Mouse (Mus musculus) heart, postnatal 0 days (tissue): Measurements from ENCODE around the gene Tprn. TPM values are rescaled to one million over a fixed set of nuclear protein-coding genes. Genes with fewer than 3 reads are reported as not detected.

Experiments used
- ATAC-seq: fragments of 200-750 bp; cut with Nextera tagmentation; 2 replicates; pipeline ENCODE4 v1.8.0; 2017; ENCODE audit warnings: low read depth, moderate number of reproducible peaks, moderate library complexity; ENCODE audit not compliant: insufficient read depth
- DNase-seq: peaks from one replicate; pipeline ENCODE4 v3.0.0-alpha.2; 2016; ENCODE audit warnings: low spot score
- H3K27ac ChIP-seq: fragments of 300-500 bp; sonication (generic); 2 replicates; pipeline ENCODE4 v1.5.1; 2014; ENCODE audit warnings: low read depth, mild to moderate bottlenecking
- H3K27me3 ChIP-seq: fragments of 300-500 bp; sonication (generic); 2 replicates; pipeline ENCODE4 v1.6.1; 2014; ENCODE audit warnings: low read length, mixed read lengths; ENCODE audit not compliant: control insufficient read depth, insufficient read depth
- H3K36me3 ChIP-seq: fragments of 300-500 bp; sonication (generic); replicated peaks from 2 replicates; pipeline ENCODE4 v1.6.1; 2014; ENCODE audit warnings: low read length, mixed read lengths; ENCODE audit not compliant: control insufficient read depth, insufficient read depth
- H3K4me1 ChIP-seq: fragments of 300-500 bp; sonication (generic); 2 replicates; pipeline ENCODE4 v1.6.1; 2014; ENCODE audit warnings: antibody characterized with exemption; ENCODE audit not compliant: control insufficient read depth, insufficient read depth
- H3K4me2 ChIP-seq: fragments of 300-500 bp; sonication (generic); 2 replicates; pipeline ENCODE4 v1.6.1; 2014; ENCODE audit warnings: low read depth, mild to moderate bottlenecking, low read length, moderate library complexity
- H3K4me3 ChIP-seq: fragments of 300-500 bp; sonication (generic); 2 replicates; pipeline ENCODE4 v1.5.1; 2014; ENCODE audit warnings: low read depth, low read length
- H3K9ac ChIP-seq: fragments of 300-500 bp; sonication (generic); replicated peaks from 2 replicates; pipeline ENCODE4 v1.6.1; 2014; ENCODE audit warnings: low read depth, low read length, mixed read lengths
- H3K9me3 ChIP-seq: fragments of 300-500 bp; sonication (generic); replicated peaks from 2 replicates; pipeline ENCODE4 v1.6.1; 2016; ENCODE audit warnings: low read length; ENCODE audit not compliant: control insufficient read depth
- CTCF ChIP-seq: IDR thresholded peaks from 2 replicates; pipeline ENCODE4 v1.5.1; 2016; ENCODE audit warnings: antibody characterized with exemption, control low read depth, low read depth
- EP300 ChIP-seq: IDR thresholded peaks from 2 replicates; pipeline ENCODE4 v1.6.1; 2016; ENCODE audit warnings: antibody characterized with exemption, low read depth
- WGBS: fragments of 180-500 bp; shearing (Covaris S2); extraction: QIAGEN DNeasy Blood & Tissue Kit; methylation state at CpG from one replicate; pipeline ENCODE4 v1.1.7; 2014; 5-methylcytosine and 5-hydroxymethylcytosine counted together
- polyA plus RNA-seq: library from polyadenylated mRNA; unstranded; fragments of >200 nt; fragmentation: Nextera tagmentation; extraction: Ambion mirVana; gene quantifications from 2 replicates; pipeline ENCODE4 v1.2.1, GENCODE M21; 2015
- total RNA-seq: library from RNA; depleted of rRNA; stranded (reverse); fragments of >200 nt; gene quantifications from 2 replicates; pipeline ENCODE4 v1.2.3, GENCODE M21; 2014; ENCODE audit warnings: low replicate concordance

The Tprn gene
- total and polyA plus RNA-seq, 2 experiments from 2014 or later: 3.7 to 5.2 TPM

DNA sequence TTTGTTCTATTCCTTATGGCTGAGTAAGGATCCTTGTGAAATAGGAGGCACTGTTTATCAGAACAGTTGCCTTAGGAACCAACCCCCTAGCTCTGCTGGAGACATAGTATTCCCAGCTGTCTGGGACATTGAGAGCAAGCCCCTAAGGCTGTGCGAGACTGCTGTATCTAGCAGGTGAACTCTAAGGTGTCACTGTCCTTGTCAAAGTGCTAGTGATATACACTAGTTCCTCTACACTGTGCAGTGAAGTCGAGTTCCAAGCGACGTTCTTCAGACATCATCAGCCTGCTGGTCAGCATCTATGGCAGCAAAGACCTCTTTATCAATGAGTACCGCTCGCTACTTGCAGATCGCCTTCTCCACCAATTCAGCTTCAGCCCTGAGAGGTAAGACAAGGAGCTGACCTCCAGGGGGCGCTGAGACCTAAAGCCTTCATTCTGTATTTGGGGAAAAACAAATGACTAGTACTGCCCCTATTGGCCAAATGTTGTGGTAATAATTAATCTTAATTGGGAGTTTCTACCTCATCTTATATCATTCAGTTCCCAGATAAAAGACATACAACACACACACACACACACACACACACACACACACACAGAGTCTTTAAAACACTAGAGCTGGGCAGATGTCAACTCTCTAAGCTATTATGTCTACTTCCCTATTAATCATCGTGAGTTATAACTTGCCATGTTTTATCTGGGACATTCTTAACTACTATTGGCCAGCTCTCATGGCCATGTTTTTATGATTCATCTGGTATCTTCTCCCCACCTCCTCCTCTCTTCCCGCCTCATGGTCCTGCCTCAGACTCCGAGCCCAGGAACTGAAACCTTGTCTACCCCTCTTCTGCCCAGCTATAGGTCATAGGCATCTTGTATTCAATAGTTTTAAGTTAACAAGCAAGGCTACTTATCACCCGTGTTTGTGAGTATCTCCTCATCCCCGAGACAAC lies 16.8 kb downstream of the Tprn start:
- Histone ChIP-seq H3K36me3 (peaks cover 93% of the 10 kb centered on the region), H3K4me3 (no peak overlapping the region), H3K4me2 (no peak overlapping the region), H3K9me3 (no peaks in the 10 kb centered on the region), H3K4me1 (no peaks in the 10 kb centered on the region), H3K27ac (no peak overlapping the region), H3K9ac (no peak overlapping the region), H3K27me3 (no peaks in the 10 kb centered on the region)
- no peak for TF ChIP-seq EP300
- peak; percentile 83 for TF ChIP-seq CTCF
- peak; percentile 74 for DNase-seq
- WGBS: 55% methylated on average over 13 of the region's 13 CpGs
- 0 out of 2 replicates have a peak, but pooled peaks have one; percentile 33 for ATAC-seq

DNA sequence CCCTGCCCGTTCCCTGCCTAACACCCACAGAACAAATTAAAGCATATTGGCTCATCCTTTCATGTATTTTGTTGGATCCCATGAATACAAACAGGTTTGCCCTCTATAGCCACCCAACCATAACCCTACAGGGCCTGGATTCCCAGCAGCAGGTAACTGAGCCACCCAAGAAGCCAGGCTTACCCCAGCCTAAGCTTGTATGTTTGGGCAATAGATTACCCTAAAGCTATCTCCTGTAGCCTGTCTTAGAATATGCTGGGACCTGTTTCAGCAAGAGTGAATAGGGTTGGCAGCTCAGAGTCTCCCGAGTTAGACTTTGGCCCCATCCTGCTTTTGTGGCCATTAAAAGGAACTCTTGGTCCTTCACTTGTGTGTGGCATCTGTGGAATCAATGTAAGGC lies 23.1 kb downstream of the Tprn start:
- Histone ChIP-seq H3K9ac (no peak overlapping the region), H3K4me3 (no peak overlapping the region), H3K4me2 (no peak overlapping the region), H3K36me3 (peaks cover 51% of the 10 kb centered on the region), H3K27me3 (peaks cover 26% of the 10 kb centered on the region), H3K9me3 (no peaks in the 10 kb centered on the region), H3K4me1 (peaks cover 7% of the 10 kb centered on the region), H3K27ac (no peak overlapping the region)
- DNase-seq (no peak), ATAC-seq (no peak)
- TF ChIP-seq CTCF (no peak), EP300 (no peak)
- 89% methylated on average over 2 of the region's 2 CpGs for WGBS

DNA sequence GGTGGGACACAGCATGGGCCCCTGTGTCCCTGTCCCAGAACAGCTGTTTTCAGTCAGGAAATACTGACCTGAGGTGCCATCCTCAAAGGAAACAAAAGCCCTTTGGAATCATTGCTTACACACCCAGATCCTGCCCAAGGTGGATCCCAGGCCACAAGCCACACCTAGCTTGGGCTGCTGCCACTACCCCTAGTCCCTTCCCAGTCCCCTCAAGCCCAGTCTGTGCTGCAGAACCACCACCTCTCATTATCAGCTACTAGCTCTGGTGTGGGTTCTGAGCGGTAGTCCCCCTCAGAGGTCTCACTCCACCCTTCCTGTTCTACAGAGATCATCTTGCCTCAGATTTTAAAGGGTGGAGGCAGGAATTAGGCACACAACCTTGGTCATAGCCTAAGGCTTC lies 23.9 kb downstream of the Tprn start:
- no peak overlapping the region for H3K9ac ChIP-seq
- H3K36me3 ChIP-seq: peaks cover 44% of the 10 kb centered on the region
- no peak for DNase-seq
- peaks cover 34% of the 10 kb centered on the region for H3K27me3 ChIP-seq
- no peak overlapping the region for H3K4me2 ChIP-seq
- peaks cover 11% of the 10 kb centered on the region for H3K4me1 ChIP-seq
- WGBS: 53% methylated on average over 1 of the region's 1 CpGs
- no peak for ATAC-seq
- no peaks in the 10 kb centered on the region for H3K9me3 ChIP-seq
- no peak overlapping the region for H3K27ac ChIP-seq
- TF ChIP-seq CTCF (no peak), EP300 (no peak)
- no peak overlapping the region for H3K4me3 ChIP-seq

DNA sequence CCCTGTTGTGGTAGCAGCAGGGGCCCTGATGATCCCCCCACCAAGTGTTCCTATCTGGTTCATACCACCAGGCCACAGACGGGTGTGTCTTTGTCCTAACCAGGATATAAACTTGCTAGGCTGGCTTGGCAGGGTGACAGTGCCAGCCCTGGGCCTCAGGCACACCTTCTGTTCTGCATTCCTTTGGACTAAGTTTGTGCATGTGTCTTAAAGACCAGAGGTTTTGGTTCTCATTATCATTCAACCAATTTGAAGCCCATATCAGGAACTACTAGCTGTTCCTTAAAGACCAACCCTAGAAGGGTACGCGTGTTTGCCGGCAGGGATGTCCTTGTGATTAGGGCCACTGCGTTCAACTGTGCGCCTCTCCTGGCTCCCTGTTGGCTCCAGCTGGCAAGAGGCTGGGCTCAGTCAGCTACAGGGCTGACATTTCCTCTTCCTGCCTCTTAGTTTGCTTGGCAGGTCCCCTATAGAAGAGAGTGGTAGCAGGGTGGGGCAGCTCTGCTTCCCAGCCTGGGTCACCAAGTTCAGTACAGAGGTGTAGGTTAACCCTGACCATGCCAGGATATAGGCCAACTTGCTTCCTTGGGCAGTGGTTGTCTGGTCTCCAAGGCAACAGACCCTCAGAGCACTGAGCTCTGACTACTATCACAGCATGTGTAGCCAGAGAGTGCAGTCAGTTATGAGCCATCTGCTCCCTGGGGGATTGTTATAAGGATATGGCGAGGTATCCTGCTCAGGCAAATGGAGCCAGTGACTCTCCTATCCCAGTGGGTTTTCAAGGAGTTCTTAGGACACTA lies 24.6 kb downstream of the Tprn start:
- no peaks in the 10 kb centered on the region for H3K9me3 ChIP-seq
- H3K4me1 ChIP-seq: peaks cover 12% of the 10 kb centered on the region
- ATAC-seq: peak; percentile 43
- peaks cover 41% of the 10 kb centered on the region for H3K27me3 ChIP-seq
- no peak overlapping the region for H3K4me3 ChIP-seq
- 24% methylated on average over 7 of the region's 7 CpGs for WGBS
- no peak overlapping the region for H3K9ac ChIP-seq
- DNase-seq: no peak
- no peak overlapping the region for H3K27ac ChIP-seq
- peaks cover 40% of the 10 kb centered on the region for H3K36me3 ChIP-seq
- TF ChIP-seq CTCF (no peak), EP300 (no peak)
- no peak overlapping the region for H3K4me2 ChIP-seq

DNA sequence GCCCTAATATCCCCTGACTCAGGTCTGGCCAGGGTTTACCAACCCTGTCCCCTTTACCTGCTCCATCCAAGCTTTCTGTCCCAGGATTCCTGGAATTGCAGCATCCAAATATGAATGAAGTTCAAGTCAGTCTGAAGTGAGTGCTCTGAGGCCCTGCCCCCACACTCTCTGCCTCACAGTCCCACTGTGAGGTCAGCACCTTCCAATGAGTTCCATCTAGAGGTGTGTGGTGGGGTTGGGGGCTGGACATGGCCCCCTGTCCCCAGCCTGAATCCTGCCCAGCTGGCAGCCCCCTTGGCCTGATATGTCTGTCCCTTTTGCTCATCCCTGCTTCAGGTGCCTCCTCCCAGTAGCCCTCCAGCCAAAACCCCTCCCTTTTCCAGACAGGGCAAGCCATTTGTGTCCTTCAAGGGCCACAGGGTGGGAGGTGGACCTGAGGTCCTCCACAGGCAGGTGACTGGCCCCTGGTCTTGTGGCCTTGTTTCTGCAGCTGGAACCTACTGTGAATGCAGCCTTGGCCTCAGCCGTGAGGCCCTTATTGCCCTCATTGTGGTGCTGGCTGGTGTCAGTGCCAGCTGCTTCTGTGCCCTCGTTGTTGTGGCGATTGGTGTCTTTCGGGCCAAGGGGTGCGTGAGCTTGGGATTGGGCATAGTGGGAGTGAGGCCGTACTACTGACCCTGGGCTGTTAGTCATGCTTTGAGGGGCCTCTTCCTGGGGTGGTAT lies 25.7 kb downstream of the Tprn start, which contains the start of gene Tmem210:
TSS of gene Tmem210 (plus strand) at position 219 of the 723 bp plus-strand sequence.
- 73% methylated on average over 6 of the region's 6 CpGs for WGBS
- H3K27me3 ChIP-seq: peaks cover 49% of the 10 kb centered on the region
- DNase-seq (no peak), ATAC-seq (no peak)
- TF ChIP-seq EP300 (no peak), CTCF (no peak)
- H3K4me3 ChIP-seq: no peak within 1 kb of the TSS
- no peak within 1 kb of the TSS for H3K27ac ChIP-seq
- no peaks in the 10 kb centered on the region for H3K9me3 ChIP-seq
- H3K4me1 ChIP-seq: peaks cover 18% of the 10 kb centered on the region
- no peak within 1 kb of the TSS for H3K9ac ChIP-seq
- H3K4me2 ChIP-seq: no peak within 1 kb of the TSS
- peaks cover 29% of the 10 kb centered on the region for H3K36me3 ChIP-seq
